In genomic region chr16:18406293-18406692, GRCm38 (mm10) we compare ENCODE assay signal across 8 mouse cellular contexts. TPM values are rescaled to one million over a fixed set of nuclear protein-coding genes. Genes with fewer than 3 reads are reported as not detected.
DNase-seq lines count a peak whose midpoint lies in the region; ATAC-seq and TF ChIP-seq lines count a peak whose summit lies in the region.

No protein-coding gene starts in this region.

- TF ChIP-seq POLR2A in heart, adult 2 months (IDR thresholded peaks at IDR 0.05; ENCODE audit: insufficient read depth, low read depth, low read length), result no peak

- ATAC-seq in megakaryocyte, adult 5-6 weeks (ENCODE audit: poor library complexity, severe bottlenecking), result peak; percentile 79
- peak; percentile 51 for ATAC-seq in stomach, postnatal 0 days (ENCODE audit: low FRiP score, low TSS enrichment)

- H3K4me3 ChIP-seq in heart, adult 2 months, result no peak overlapping the region
- H3K4me3 ChIP-seq in E14TG2a.4 (replicated peaks; ENCODE audit: low read length), result no peak overlapping the region
- H3K4me3 ChIP-seq in stomach, postnatal 0 days (ENCODE audit: low read depth, low read length), result no peak overlapping the region

- H3K9ac ChIP-seq in heart, adult 2 months (ENCODE audit: low read depth, low read length), result no peak overlapping the region
- H3K9ac ChIP-seq in stomach, postnatal 0 days (ENCODE audit: low read length), result no peak overlapping the region

- H3K27me3 ChIP-seq in heart, adult 2 months (ENCODE audit: control insufficient read depth, insufficient read depth, low read length), result no peaks in the 10 kb centered on the region
- no peaks in the 10 kb centered on the region for H3K27me3 ChIP-seq in E14TG2a.4 (ENCODE audit: insufficient read depth, low read length)
- no peaks in the 10 kb centered on the region for H3K27me3 ChIP-seq in stomach, postnatal 0 days (ENCODE audit: control insufficient read depth, insufficient read depth, low read length)

- peak; percentile 77; the same call in 1 of the 2 replicates for TF ChIP-seq EP300 in heart, adult 2 months (IDR thresholded peaks at IDR 0.05; ENCODE audit: insufficient read depth, low read depth, low read length)
- no peak for TF ChIP-seq EP300 in stomach, postnatal 0 days (optimal IDR thresholded peaks at IDR 0.05)

- no peaks in the 10 kb centered on the region for H3K79me2 ChIP-seq in heart, adult 2 months (replicated peaks; ENCODE audit: control insufficient read depth, insufficient read depth, low read length)

- H3K4me1 ChIP-seq in heart, adult 2 months (ENCODE audit: control insufficient read depth, insufficient read depth, low read length), result peaks cover 9% of the 10 kb centered on the region
- peaks cover 37% of the 10 kb centered on the region for H3K4me1 ChIP-seq in E14TG2a.4 (replicated peaks; ENCODE audit: low read depth, low read length)
- H3K4me1 ChIP-seq in stomach, postnatal 0 days (replicated peaks; ENCODE audit: control insufficient read depth, insufficient read depth), result 0 out of 2 replicates have a peak, but pooled peaks cover 2% of the 10 kb centered on the region

- peak overlapping the region; percentile 36 for H3K27ac ChIP-seq in heart, adult 2 months
- H3K27ac ChIP-seq in stomach, postnatal 0 days (replicated peaks), result no peak overlapping the region; the same call in 1 of the 2 replicates

- peak; percentile 83 for TF ChIP-seq CTCF in heart, adult 2 months (IDR thresholded peaks at IDR 0.05)
- TF ChIP-seq CTCF in E14TG2a.4 (conservative IDR thresholded peaks at IDR 0.05; ENCODE audit: low read length), result peak; percentile 20; the same call in 1 of the 2 replicates
- peak; percentile 93 for TF ChIP-seq CTCF in stomach, postnatal 0 days (IDR thresholded peaks at IDR 0.05; ENCODE audit: low read depth)

- H3K9me3 ChIP-seq in E14TG2a.4 (ENCODE audit: low read length), result no peaks in the 10 kb centered on the region
- no peaks in the 10 kb centered on the region for H3K9me3 ChIP-seq in stomach, postnatal 0 days (ENCODE audit: control insufficient read depth, low read length)

- 11% methylated on average over 2 of the region's 2 CpGs for WGBS in heart, adult 2 months
- 10% methylated on average over 2 of the region's 2 CpGs for WGBS in stomach, postnatal 0 days

- no peak overlapping the region for H3K4me2 ChIP-seq in stomach, postnatal 0 days (replicated peaks; ENCODE audit: low read depth)

- peak; percentile 61 to 64 for DNase-seq in heart, adult 2 months
- no peak for DNase-seq in heart, postnatal 25 days (ENCODE audit: low spot score)
- DNase-seq in embryo, embryonic 9.5 days (ENCODE audit: extremely low spot score), result peak; percentile 54
- DNase-seq in heart, postnatal 14 days, result peak; percentile 61 to 76
- DNase-seq in kidney, postnatal 4 days, result peak; percentile 74 to 81
- peak; percentile 62 for DNase-seq in stomach, postnatal 0 days (ENCODE audit: low spot score)

- no peaks in the 10 kb centered on the region for H3K36me3 ChIP-seq in heart, adult 2 months (ENCODE audit: control insufficient read depth, insufficient read depth, low read length)
- H3K36me3 ChIP-seq in E14TG2a.4 (ENCODE audit: insufficient read depth, low read length), result peaks cover 73% of the 10 kb centered on the region
- peaks cover 16% of the 10 kb centered on the region; the same call in 1 of the 2 replicates for H3K36me3 ChIP-seq in stomach, postnatal 0 days (ENCODE audit: control insufficient read depth, insufficient read depth, low read length)

- intact Hi-C loops in heart, adult 2 months (cut with DNase I), result loop anchor here (2.0 kb wide), 1 partner anchor 61 kb away; no protein-coding TSS in a partner anchor
- intact Hi-C loops in heart, postnatal 25 days (cut with DNase I), result loop anchor here (1.0 kb wide), 1 partner anchor 61 kb away; no protein-coding TSS in a partner anchor
- intact Hi-C loops in heart, postnatal 14 days (cut with DNase I), result loop anchor here (1.0 to 2.0 kb wide), 2 partner anchors 55 to 59 kb away; no protein-coding TSS in a partner anchor

RNA-seq across cellular contexts. Expression of gene Txnrd2, which starts 19.9 kb away (rescaled TPM):
- total RNA-seq in heart, adult 2 months (2021), result 10 to 100 TPM; 37.6 to 39.7 TPM
- polyA plus RNA-seq in heart, adult 2 months (2012; rRNA removed), result 35.1 and 36.1 TPM in 2 replicates
- total RNA-seq in heart, postnatal 25 days (2021), result 10 to 100 TPM; 36.1 to 38.2 TPM
- total RNA-seq in heart, postnatal 14 days (2021), result 10 to 100 TPM; 29.9 to 34.6 TPM
- 10.3 and 11.8 TPM in 2 replicates for total RNA-seq in megakaryocyte, adult 5-6 weeks (2015)
- 7.0 and 9.3 TPM in 2 replicates for total RNA-seq in megakaryocyte, adult 5-6 weeks (2017)
- polyA plus RNA-seq in stomach, postnatal 0 days (2015; fragmentation: Nextera tagmentation; extraction: Ambion mirVana), result 16.2 and 16.8 TPM in 2 replicates

RNA-seq across cellular contexts. Expression of gene Comt, which starts 20.4 kb away (rescaled TPM):
- total RNA-seq in heart, adult 2 months (2021), result 100 to 1,000 TPM; 139 to 150 TPM
- polyA plus RNA-seq in heart, adult 2 months (2012; rRNA removed), result 208 and 236 TPM in 2 replicates
- 100 to 1,000 TPM; 112 TPM for total RNA-seq in heart, postnatal 25 days (2021)
- total RNA-seq in heart, postnatal 14 days (2021), result 100 to 1,000 TPM; 119 to 127 TPM
- 37.8 and 40.8 TPM in 2 replicates for total RNA-seq in megakaryocyte, adult 5-6 weeks (2015)
- 40.1 and 43.8 TPM in 2 replicates for total RNA-seq in megakaryocyte, adult 5-6 weeks (2017)
- 95.1 and 99.6 TPM in 2 replicates for polyA plus RNA-seq in stomach, postnatal 0 days (2015; fragmentation: Nextera tagmentation; extraction: Ambion mirVana)

RNA-seq across cellular contexts. Expression of gene Arvcf, which starts 58.3 kb away (rescaled TPM):
- 10 to 100 TPM; 14.4 to 16.4 TPM for total RNA-seq in heart, adult 2 months (2021)
- polyA plus RNA-seq in heart, adult 2 months (2012; rRNA removed), result 13.9 and 17.0 TPM in 2 replicates
- 10 to 100 TPM; 18.6 to 21.7 TPM for total RNA-seq in heart, postnatal 25 days (2021)
- total RNA-seq in heart, postnatal 14 days (2021), result 10 to 100 TPM; 17.9 to 21.6 TPM
- 0.38 and 0.68 TPM in 2 replicates for total RNA-seq in megakaryocyte, adult 5-6 weeks (2015)
- 1.5 and 3.0 TPM in 2 replicates for total RNA-seq in megakaryocyte, adult 5-6 weeks (2017)
- 7.8 and 8.7 TPM in 2 replicates for polyA plus RNA-seq in stomach, postnatal 0 days (2015; fragmentation: Nextera tagmentation; extraction: Ambion mirVana)

RNA-seq across cellular contexts. Expression of gene Tango2, which starts 58.4 kb away (rescaled TPM):
- 100 to 1,000 TPM; 173 to 181 TPM for total RNA-seq in heart, adult 2 months (2021)
- 283 and 382 TPM in 2 replicates for polyA plus RNA-seq in heart, adult 2 months (2012; rRNA removed)
- total RNA-seq in heart, postnatal 25 days (2021), result 100 to 1,000 TPM; 147 TPM
- total RNA-seq in heart, postnatal 14 days (2021), result 10 to 100 TPM; 91.6 to 98.4 TPM
- total RNA-seq in megakaryocyte, adult 5-6 weeks (2015), result 27.2 and 27.4 TPM in 2 replicates
- 5.7 and 11.8 TPM in 2 replicates for total RNA-seq in megakaryocyte, adult 5-6 weeks (2017)
- polyA plus RNA-seq in stomach, postnatal 0 days (2015; fragmentation: Nextera tagmentation; extraction: Ambion mirVana), result 16.2 and 16.9 TPM in 2 replicates

Comparison
In these comparisons a context has a peak if more than half of its experiments do, and no peak if none do; other contexts are left out.
1. CTCF ChIP-seq: peak in every context shown above with its lines; median percentile 93 in stomach, postnatal 0 days; 83 in heart, adult 2 months; 20 in E14TG2a.4.